Mouse (Mus musculus): Measurements from ENCODE around the gene Nudt22. TPM values are rescaled to one million over a fixed set of nuclear protein-coding genes. Genes with fewer than 3 reads are reported as not detected.
"Not testable (repeated sequence)": the region's sequence is repeated elsewhere in the genome, so short reads cannot be mapped to it uniquely, and the experiment has no call there.

Nudt22 gene
- polyA plus RNA-seq, 1 experiment from 2014 or later, result 21.1 TPM

- H3K4me3 ChIP-seq (replicated peaks), result no peak overlapping the region
- H3K27me3 ChIP-seq (replicated peaks), result no peaks in the 10 kb centered on the region
- no peak overlapping the region for H3K4me2 ChIP-seq
- H3K4me1 ChIP-seq, result peaks cover 32% of the 10 kb centered on the region
- peaks cover 1% of the 10 kb centered on the region; the same call in 1 of the 2 replicates for H3K36me3 ChIP-seq
- H3K9ac ChIP-seq, result no peak overlapping the region
- 78% methylated on average over 8 of the region's 8 CpGs for WGBS
- H3K9me3 ChIP-seq, result no peaks in the 10 kb centered on the region
- no peak overlapping the region for H3K27ac ChIP-seq
- no peak for ATAC-seq (ENCODE audit: insufficient read depth, low FRiP score, low read depth)
Measured at GRCm38 (mm10) chr19:6994002-6994401, 1.9 kb downstream of the Nudt22 start.

- Histone ChIP-seq H3K9ac (peak overlapping the region; percentile 20; the same call in 1 of the 2 replicates), H3K27me3 (replicated peaks) (no peaks in the 10 kb centered on the region), H3K4me2 (peak overlapping the region; percentile 91), H3K4me1 (peaks cover 32% of the 10 kb centered on the region), H3K9me3 (no peaks in the 10 kb centered on the region), H3K36me3 (no peaks in the 10 kb centered on the region), H3K4me3 (replicated peaks) (peak overlapping the region; percentile 49), H3K27ac (peak overlapping the region; percentile 64; the same call in 1 of the 2 replicates)
- 62% methylated on average over 14 of the region's 14 CpGs for WGBS
- no peak for ATAC-seq (ENCODE audit: insufficient read depth, low FRiP score, low read depth)
Measured at GRCm38 (mm10) chr19:6993011-6993770, 2.7 kb downstream of the Nudt22 start.

GRCm38 (mm10) chr19:6992011-6992858, 3.7 kb downstream of the Nudt22 start, which contains the start of gene Dnajc4:
Gene Dnajc4, minus strand, starts transcription at chr19:6992572.
- peak within 1 kb of the TSS; percentile 64 for H3K27ac ChIP-seq
- 1% methylated on average over 37 of the region's 37 CpGs for WGBS
- H3K4me1 ChIP-seq, result peaks cover 32% of the 10 kb centered on the region
- H3K27me3 ChIP-seq (replicated peaks), result no peaks in the 10 kb centered on the region
- peak within 1 kb of the TSS; percentile 49 for H3K4me3 ChIP-seq (replicated peaks)
- H3K4me2 ChIP-seq, result peak within 1 kb of the TSS; percentile 91
- no peaks in the 10 kb centered on the region for H3K36me3 ChIP-seq
- H3K9me3 ChIP-seq, result no peaks in the 10 kb centered on the region
- peak; percentile 96 for ATAC-seq (ENCODE audit: insufficient read depth, low FRiP score, low read depth)
- peak within 1 kb of the TSS; percentile 44 for H3K9ac ChIP-seq

GRCm38 (mm10) chr19:6991166-6991565, 4.8 kb downstream of the Nudt22 start:
- H3K4me2 ChIP-seq; H3K27me3 ChIP-seq (replicated peaks); H3K9me3 ChIP-seq; H3K36me3 ChIP-seq; H3K9ac ChIP-seq; H3K27ac ChIP-seq; H3K4me3 ChIP-seq (replicated peaks); ATAC-seq (ENCODE audit: insufficient read depth, low FRiP score, low read depth): not testable (repeated sequence)
- H3K4me1 ChIP-seq, result peaks cover 30% of the 10 kb centered on the region
- WGBS, result 93% methylated on average over 6 of the region's 6 CpGs

GRCm38 (mm10) chr19:6990712-6991111, 5.2 kb downstream of the Nudt22 start:
- no peak overlapping the region for H3K9ac ChIP-seq
- 88% methylated on average over 6 of the region's 6 CpGs for WGBS

GRCm38 (mm10) chr19:6989251-6989650, 6.7 kb downstream of the Nudt22 start:
- no peak for ATAC-seq (ENCODE audit: insufficient read depth, low FRiP score, low read depth)
- H3K36me3 ChIP-seq, result peaks cover 2% of the 10 kb centered on the region; the same call in 1 of the 2 replicates
- H3K9me3 ChIP-seq, result no peaks in the 10 kb centered on the region
- no peak overlapping the region for H3K4me3 ChIP-seq (replicated peaks)
- no peak overlapping the region for H3K4me2 ChIP-seq
- no peaks in the 10 kb centered on the region for H3K27me3 ChIP-seq (replicated peaks)
- H3K4me1 ChIP-seq, result peaks cover 25% of the 10 kb centered on the region
- H3K9ac ChIP-seq, result no peak overlapping the region
- H3K27ac ChIP-seq, result no peak overlapping the region
- WGBS, result 89% methylated on average over 8 of the region's 8 CpGs

More at GRCm38 (mm10) chr19:6990712-6991111, 5.2 kb downstream of the Nudt22 start:
- H3K36me3 ChIP-seq, result no peaks in the 10 kb centered on the region
- no peaks in the 10 kb centered on the region for H3K27me3 ChIP-seq (replicated peaks)
- no peak overlapping the region for H3K4me3 ChIP-seq (replicated peaks)
- H3K27ac ChIP-seq, result no peak overlapping the region
- no peak for ATAC-seq (ENCODE audit: insufficient read depth, low FRiP score, low read depth)
- H3K4me1 ChIP-seq, result peaks cover 34% of the 10 kb centered on the region
- no peaks in the 10 kb centered on the region for H3K9me3 ChIP-seq
- no peak overlapping the region for H3K4me2 ChIP-seq

GRCm38 (mm10) chr19:6987904-6988285, 8.0 kb downstream of the Nudt22 start:
- peaks cover 11% of the 10 kb centered on the region; the same call in 1 of the 2 replicates for H3K36me3 ChIP-seq
- H3K27me3 ChIP-seq (replicated peaks), result no peaks in the 10 kb centered on the region
- H3K4me1 ChIP-seq, result peaks cover 20% of the 10 kb centered on the region
- H3K27ac ChIP-seq, result peak overlapping the region; percentile 85
- peak overlapping the region; percentile 79 for H3K4me2 ChIP-seq
- WGBS, result 3% methylated on average over 8 of the region's 8 CpGs
- ATAC-seq (ENCODE audit: insufficient read depth, low FRiP score, low read depth), result no peak
- H3K9me3 ChIP-seq, result no peaks in the 10 kb centered on the region
- peak overlapping the region; percentile 97; the same call in 1 of the 2 replicates for H3K9ac ChIP-seq
- H3K4me3 ChIP-seq (replicated peaks), result peak overlapping the region; percentile 88

- Histone ChIP-seq H3K27ac (peak within 1 kb of the TSS; percentile 85), H3K36me3 (peaks cover 16% of the 10 kb centered on the region; the same call in 1 of the 2 replicates), H3K4me3 (replicated peaks) (peak within 1 kb of the TSS; percentile 88), H3K9ac (peak within 1 kb of the TSS; percentile 97), H3K4me2 (peak within 1 kb of the TSS; percentile 79), H3K4me1 (peaks cover 17% of the 10 kb centered on the region), H3K27me3 (replicated peaks) (no peaks in the 10 kb centered on the region), H3K9me3 (no peaks in the 10 kb centered on the region)
- peak; percentile 66 for ATAC-seq (ENCODE audit: insufficient read depth, low FRiP score, low read depth)
- WGBS, result under 1% methylated on average over 67 of the region's 85 CpGs
Measured at GRCm38 (mm10) chr19:6987061-6987903, 8.6 kb downstream of the Nudt22 start, which contains the start of gene Vegfb. Gene Vegfb, minus strand, starts transcription at chr19:6987651.

- no peaks in the 10 kb centered on the region for H3K9me3 ChIP-seq
- no peaks in the 10 kb centered on the region for H3K27me3 ChIP-seq (replicated peaks)
- peak overlapping the region; percentile 97; the same call in 1 of the 2 replicates for H3K9ac ChIP-seq
- H3K4me3 ChIP-seq (replicated peaks), result peak overlapping the region; percentile 88
- no peak overlapping the region for H3K27ac ChIP-seq
- H3K4me2 ChIP-seq, result peak overlapping the region; percentile 79
- WGBS, result 74% methylated on average over 10 of the region's 10 CpGs
- peak; percentile 10; the same call in 1 of the 2 replicates for ATAC-seq (ENCODE audit: insufficient read depth, low FRiP score, low read depth)
- H3K4me1 ChIP-seq, result peaks cover 15% of the 10 kb centered on the region
- peaks cover 16% of the 10 kb centered on the region; the same call in 1 of the 2 replicates for H3K36me3 ChIP-seq
Measured at GRCm38 (mm10) chr19:6985951-6986708, 9.8 kb downstream of the Nudt22 start.

GRCm38 (mm10) chr19:6985300-6985699, 10.6 kb downstream of the Nudt22 start:
- Histone ChIP-seq H3K27me3 (replicated peaks) (no peaks in the 10 kb centered on the region), H3K4me1 (peaks cover 18% of the 10 kb centered on the region), H3K36me3 (peaks cover 16% of the 10 kb centered on the region; the same call in 1 of the 2 replicates), H3K4me3 (replicated peaks) (no peak overlapping the region), H3K9ac (no peak overlapping the region), H3K27ac (no peak overlapping the region), H3K4me2 (no peak overlapping the region), H3K9me3 (no peaks in the 10 kb centered on the region)
- 81% methylated on average over 19 of the region's 19 CpGs for WGBS
- no peak for ATAC-seq (ENCODE audit: insufficient read depth, low FRiP score, low read depth)
